Mouse (Mus musculus) retina, postnatal 1 day (tissue): ENCODE data around the gene Map3k12.

Experiments used
- DNase-seq: peaks from one replicate; pipeline ENCODE4 v3.0.0-alpha.2; 2012

Gene Map3k12

GRCm38 (mm10) chr15:102458050-102458736 is 58.7 kb downstream of the Map3k12 start:
- no peak for DNase-seq

- peak; percentile 60 for DNase-seq
Measured at GRCm38 (mm10) chr15:102455993-102456392, 60.9 kb downstream of the Map3k12 start.

- no peak for DNase-seq
Measured at GRCm38 (mm10) chr15:102451666-102452430, 65.0 kb downstream of the Map3k12 start.

GRCm38 (mm10) chr15:102450928-102451327 is 65.9 kb downstream of the Map3k12 start:
- peak; percentile 44 for DNase-seq

- DNase-seq: no peak
Measured at GRCm38 (mm10) chr15:102449366-102449765, 67.5 kb downstream of the Map3k12 start.
